Mouse (Mus musculus) left cerebral cortex, adult 9 months (tissue): ENCODE data around the gene Slc13a5.

Source experiments
- DNase-seq, 2 experiments: peaks; one replicate each; pipeline ENCODE4 v3.0.0; 2022; ENCODE audit warnings: low spot score in 2 of 2

Gene Slc13a5

GRCm38 (mm10) chr11:72206341-72207203, 60.5 kb downstream of the Slc13a5 start, which contains the start of gene Gm43951:
Gene Gm43951, minus strand, starts transcription at chr11:72206840.
- no peak for DNase-seq

- DNase-seq = no peak
These were observed 61.8 kb downstream of the Slc13a5 start for GRCm38 (mm10) chr11:72205256-72205655.

GRCm38 (mm10) chr11:72203440-72203839, 63.6 kb downstream of the Slc13a5 start:
- DNase-seq = no peak

GRCm38 (mm10) chr11:72196506-72196905, 70.5 kb downstream of the Slc13a5 start:
- no peak for DNase-seq

- DNase-seq = no peak
These were observed 72.8 kb downstream of the Slc13a5 start for GRCm38 (mm10) chr11:72194259-72194658.
